Mouse (Mus musculus) frontal cortex, adult 2 months (tissue): ENCODE results near the gene Cln5. TPM values are rescaled to one million over a fixed set of nuclear protein-coding genes. Genes with fewer than 3 reads are reported as not detected.

Source experiments
- DNase-seq, 2 experiments: peaks; one replicate each; pipeline ENCODE4 v3.0.0; 2022; ENCODE audit warnings: low spot score in 1 of 2; ENCODE audit errors: extremely low spot score in 1 of 2
- polyA plus RNA-seq: library from polyadenylated mRNA; depleted of rRNA; stranded (reverse); fragments of >200 nt; gene quantifications from 2 replicates; pipeline ENCODE4 v1.2.3, GENCODE M21; 2012; rRNA removed

The Cln5 gene
- polyA plus RNA-seq, 1 experiment, result 13.2 TPM

DNA sequence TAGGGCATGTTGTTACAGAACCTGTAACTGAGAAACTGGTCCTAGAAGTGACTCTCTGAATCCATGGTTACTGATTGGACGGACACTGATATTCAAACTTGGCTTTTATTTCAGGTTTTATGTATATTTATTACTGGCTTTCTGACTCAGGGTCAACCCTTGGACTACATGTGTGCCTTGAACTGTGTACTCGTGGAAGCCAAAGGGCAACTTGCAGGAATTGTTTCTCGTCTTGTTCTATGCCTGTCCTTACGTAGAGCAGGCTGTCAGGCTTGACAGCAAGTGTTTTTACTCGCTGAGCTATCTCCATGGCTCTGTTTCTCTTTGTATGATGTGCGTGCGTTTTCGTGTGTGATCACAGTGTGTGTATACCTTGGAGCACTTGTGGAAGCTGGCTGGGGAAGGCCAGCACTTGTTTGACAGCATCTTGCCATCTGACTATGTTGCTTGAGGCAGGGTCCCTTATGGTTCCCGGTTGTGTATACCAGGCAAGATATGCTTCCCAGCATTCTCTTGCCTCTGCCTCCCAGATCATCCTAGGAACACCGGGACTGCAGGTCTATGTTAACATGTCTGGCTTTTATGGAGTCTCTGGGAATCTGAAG, 32.8 kb downstream of the Cln5 start:
- no peak for DNase-seq

DNA sequence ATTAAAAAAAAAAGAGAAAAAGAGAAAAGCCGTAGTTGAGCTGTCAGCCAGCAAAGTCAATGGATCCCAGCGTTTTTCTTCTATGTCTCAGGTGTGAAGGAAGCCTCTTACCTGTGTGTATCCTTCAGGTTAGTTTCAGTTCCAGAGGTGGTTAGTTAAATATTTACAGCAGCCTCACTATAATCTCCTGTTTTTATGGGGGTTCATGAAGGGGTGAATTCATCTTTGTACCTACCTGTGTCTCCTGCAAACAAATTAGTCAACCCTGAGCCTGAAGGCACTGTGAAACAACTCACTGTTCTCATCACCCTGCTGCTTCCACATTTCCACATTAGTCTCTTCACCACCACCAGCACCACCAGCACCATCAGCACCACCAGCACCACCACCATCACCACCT, 36.3 kb downstream of the Cln5 start:
- DNase-seq, result no peak

DNA sequence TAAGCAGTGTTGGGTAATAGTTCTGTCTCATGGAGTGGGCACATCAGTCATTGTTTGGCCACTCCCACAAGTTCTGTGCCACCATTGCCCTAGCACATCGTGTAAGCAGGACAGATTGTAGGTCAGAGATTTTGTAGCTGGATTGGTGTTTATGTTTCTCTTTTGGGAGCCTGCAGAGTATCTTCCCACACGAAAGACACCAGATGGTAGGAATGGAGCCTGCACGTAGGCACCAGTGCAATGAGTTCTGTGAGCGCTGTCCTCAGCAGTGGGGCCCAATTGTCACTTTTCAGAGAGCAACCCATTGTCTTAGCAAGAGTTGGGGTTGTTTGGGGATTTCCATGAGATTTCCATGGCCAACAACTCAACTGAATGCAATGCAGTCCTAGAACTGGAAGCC, 40.0 kb downstream of the Cln5 start:
- DNase-seq, result peak; percentile 35 to 67

DNA sequence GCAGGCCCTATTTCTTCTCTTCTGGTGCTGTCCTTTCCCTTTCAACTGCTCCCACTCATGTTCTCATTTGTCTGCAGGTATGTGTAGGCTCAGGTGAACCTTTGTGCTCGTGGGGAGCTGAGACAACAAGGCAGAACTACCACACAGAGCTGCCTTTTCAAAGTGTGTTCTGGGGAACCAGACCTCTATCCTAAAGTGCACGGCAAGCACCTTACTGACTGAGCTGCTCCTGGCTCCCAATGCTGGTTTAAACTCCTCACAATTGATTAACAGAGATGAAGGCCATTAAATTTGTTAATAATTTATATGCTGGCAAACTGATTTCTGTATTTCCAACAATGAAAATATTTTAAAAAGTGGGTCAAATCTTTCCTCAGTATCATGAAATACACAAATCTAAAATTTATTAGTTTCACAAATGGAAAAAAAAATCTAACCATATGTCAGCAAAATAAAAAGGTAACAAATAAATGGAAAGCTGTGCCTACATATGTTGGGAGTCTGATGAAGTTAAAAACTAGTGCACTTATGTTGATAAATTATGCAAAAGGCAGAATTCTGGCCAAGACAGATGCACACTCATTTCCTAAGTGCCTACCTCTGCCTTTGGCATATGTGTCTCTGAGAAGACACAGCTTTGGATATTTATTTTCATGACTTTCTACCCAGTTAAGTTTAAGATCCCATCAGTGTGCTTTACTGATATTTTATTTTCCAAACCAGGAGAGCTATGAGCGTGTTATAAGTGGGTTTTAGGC, 42.8 kb downstream of the Cln5 start:
- DNase-seq, result no peak

DNA sequence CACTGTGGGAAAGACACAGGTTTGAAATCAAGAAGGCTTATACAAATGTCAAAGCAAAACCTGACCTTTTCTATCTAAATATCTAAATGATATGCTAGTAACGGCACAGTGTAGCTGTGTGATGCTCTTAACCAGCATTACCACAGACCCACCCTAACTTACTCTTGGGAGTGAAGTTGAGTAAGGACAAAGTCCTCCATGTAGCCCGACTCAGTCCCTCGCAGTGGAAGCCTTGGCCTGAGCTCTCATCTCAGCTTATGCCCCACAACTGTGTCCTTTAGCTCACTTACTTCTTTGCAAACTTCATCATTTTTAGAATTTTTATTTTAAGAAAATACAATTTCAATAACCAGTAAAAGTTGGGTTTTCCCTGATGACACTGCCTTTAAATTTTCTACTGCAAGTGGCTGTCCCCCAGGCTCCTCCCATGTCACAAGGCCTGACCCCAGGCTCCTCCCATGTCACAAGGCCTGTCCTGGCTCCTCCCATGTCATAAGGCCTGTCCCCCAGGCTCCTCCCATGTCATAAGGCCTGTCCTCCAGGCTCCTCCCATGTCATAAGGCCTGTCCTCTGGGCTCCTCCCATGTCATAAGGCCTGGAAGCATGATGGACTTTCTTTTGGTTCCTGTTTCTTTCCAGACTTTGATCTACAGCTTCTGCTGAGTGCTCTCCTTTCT, 45.1 kb downstream of the Cln5 start:
- DNase-seq, result no peak

DNA sequence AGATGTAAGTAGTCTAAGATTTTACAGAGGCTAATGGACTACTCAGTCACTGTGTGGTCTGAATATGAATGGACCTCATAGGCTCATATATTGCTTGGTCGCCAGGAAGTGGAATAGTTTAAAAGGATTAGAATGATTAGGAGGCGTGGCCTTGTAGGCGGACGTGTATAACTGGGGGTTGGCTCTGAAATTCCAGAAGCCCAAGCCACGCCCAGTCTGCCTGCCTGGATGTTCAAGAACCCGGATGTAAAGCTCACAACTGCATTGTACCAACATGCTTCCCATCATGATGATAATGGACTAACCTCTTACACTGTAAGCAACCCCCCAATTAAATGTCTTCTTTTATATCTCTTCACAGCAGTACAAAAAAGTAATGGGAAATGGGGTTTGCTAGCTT, 55.7 kb downstream of the Cln5 start:
- DNase-seq, result no peak

Other genes starting within 250 kb of the Cln5 start
- 56.7 and 67.5 TPM in 2 replicates for gene Kctd12, start 87.6 kb upstream of the Cln5 start, polyA plus RNA-seq
- gene Acod1, start 23.2 kb upstream of the Cln5 start, polyA plus RNA-seq, result 0.04 and 0.08 TPM in 2 replicates
- gene Fbxl3, start 29.4 kb downstream of the Cln5 start, polyA plus RNA-seq, result 94.6 and 101 TPM in 2 replicates